Mouse (Mus musculus) spleen, adult 2 months (tissue): ENCODE measurements around the gene Hist1h4a. TPM values are rescaled to one million over a fixed set of nuclear protein-coding genes. Genes with fewer than 3 reads are reported as not detected.

Source experiments
- DNase-seq, 2 experiments: peaks; one replicate each; pipeline versions ENCODE4 v3.0.0 to v3.0.0-alpha.2; 2012 to 2021; ENCODE audit warnings: low spot score in 2 of 2, low read depth in 1 of 2
- H3K27ac ChIP-seq: fragments of 200-500 bp; 2 replicates; pipeline ENCODE4 v1.5.1; 2012; ENCODE audit warnings: low read length, inconsistent platforms; ENCODE audit not compliant: insufficient read depth
- H3K27me3 ChIP-seq: fragments of 200-500 bp; 2 replicates; pipeline ENCODE4 v1.6.1; 2012; ENCODE audit warnings: mild to moderate bottlenecking, moderate library complexity, low read length, inconsistent platforms; ENCODE audit not compliant: control insufficient read depth, insufficient read depth
- H3K36me3 ChIP-seq: fragments of 200-500 bp; 2 replicates; pipeline ENCODE4 v1.6.1; 2012; ENCODE audit warnings: mild to moderate bottlenecking, low read length, inconsistent platforms; ENCODE audit not compliant: control insufficient read depth, insufficient read depth
- H3K4me1 ChIP-seq: fragments of 200-500 bp; 2 replicates; pipeline ENCODE4 v1.6.1; 2011; ENCODE audit warnings: inconsistent platforms; ENCODE audit not compliant: control insufficient read depth, insufficient read depth, insufficient read length
- H3K4me3 ChIP-seq: fragments of 200-500 bp; 2 replicates; pipeline ENCODE4 v1.5.1; 2011; ENCODE audit warnings: mild to moderate bottlenecking, inconsistent platforms; ENCODE audit not compliant: insufficient read depth, insufficient read length; ENCODE audit errors: extremely low read depth
- CTCF ChIP-seq: fragments of 200-500 bp; IDR thresholded peaks from 2 replicates; pipeline ENCODE4 v1.5.1; 2011; ENCODE audit warnings: mild to moderate bottlenecking, inconsistent platforms; ENCODE audit not compliant: insufficient read depth, insufficient read length, insufficient replicate concordance; ENCODE audit errors: extremely low read depth
- POLR2A ChIP-seq: fragments of 200-500 bp; IDR thresholded peaks from 2 replicates; pipeline ENCODE4 v1.6.1; 2011; ENCODE audit warnings: low read depth, low read length, inconsistent platforms
- WGBS: fragments of 180-500 bp; shearing (Covaris S2); methylation state at CpG from one replicate; pipeline ENCODE4 v1.1.7; 2018; 5-methylcytosine and 5-hydroxymethylcytosine counted together
- polyA plus RNA-seq: library from polyadenylated mRNA; depleted of rRNA; stranded (reverse); fragments of >200 nt; gene quantifications from 2 replicates; pipeline ENCODE4 v1.2.3, GENCODE M21; 2012

Gene Hist1h4a
- polyA plus RNA-seq, 1 experiment = 16.1 TPM

DNA sequence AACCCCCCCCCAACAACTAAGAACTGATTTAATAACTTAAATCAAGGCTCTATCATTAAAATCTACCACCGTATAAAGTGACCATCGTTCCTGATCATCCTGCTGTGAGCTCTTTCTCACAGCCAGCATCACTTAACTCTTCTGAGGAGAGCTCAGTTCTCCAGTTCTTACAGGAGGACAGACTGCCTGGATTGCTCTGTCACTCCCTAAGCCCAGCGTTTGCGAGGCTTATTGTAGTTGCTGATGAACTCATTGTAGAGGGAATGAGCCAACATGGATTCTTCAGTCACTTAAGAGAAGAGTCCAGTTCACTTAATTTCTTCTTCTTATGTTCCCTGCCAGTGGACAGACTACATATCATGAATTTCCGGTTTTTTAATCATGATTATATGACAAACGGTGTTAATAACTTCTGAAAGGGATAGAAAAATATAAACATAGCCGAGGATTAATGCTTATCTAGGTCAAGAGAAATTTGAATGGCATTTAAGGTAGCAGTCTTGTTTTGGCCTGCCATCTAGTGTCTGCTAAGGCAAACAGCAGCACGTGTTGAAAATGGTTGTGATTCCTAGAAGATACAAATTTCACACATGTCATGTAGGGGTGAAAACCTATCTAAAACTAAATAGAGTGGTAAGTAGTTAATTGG, 28.8 kb downstream of the Hist1h4a start:
- 32% methylated on average over 8 of the region's 8 CpGs for WGBS
- TF ChIP-seq POLR2A (no peak), CTCF (peak; percentile 38; the same call in 1 of the 2 replicates)
- H3K4me1 ChIP-seq = no peaks in the 10 kb centered on the region; the same call in 1 of the 2 replicates
- DNase-seq = peak in 1 of 2 experiments; percentile 36
- H3K36me3 ChIP-seq = no peaks in the 10 kb centered on the region
- no peaks in the 10 kb centered on the region for H3K27me3 ChIP-seq
- H3K4me3 ChIP-seq = no peak overlapping the region
- H3K27ac ChIP-seq = no peak overlapping the region

DNA sequence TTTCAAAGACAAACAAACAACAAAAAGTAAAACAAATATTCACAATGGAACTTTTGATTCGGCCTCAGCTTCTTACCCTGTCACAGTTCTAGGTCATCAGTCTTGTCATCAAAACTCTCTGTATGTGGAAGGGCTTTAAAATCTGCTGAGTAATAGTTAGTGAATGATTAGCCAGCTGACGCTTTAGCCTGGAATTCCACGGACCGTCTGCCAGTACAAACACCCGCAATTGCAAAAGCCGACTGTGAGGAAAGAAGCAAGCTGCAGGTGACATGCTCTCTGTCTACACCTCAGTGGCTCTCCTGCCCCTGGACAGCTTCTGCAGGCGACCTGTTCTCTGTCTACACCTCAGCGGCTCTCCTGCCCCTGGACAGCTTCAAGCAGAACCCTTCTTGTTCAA, 30.6 kb downstream of the Hist1h4a start:
- Histone ChIP-seq H3K4me3 (no peak overlapping the region), H3K36me3 (no peaks in the 10 kb centered on the region), H3K27me3 (no peaks in the 10 kb centered on the region), H3K4me1 (no peaks in the 10 kb centered on the region; the same call in 1 of the 2 replicates), H3K27ac (no peak overlapping the region)
- TF ChIP-seq POLR2A (no peak), CTCF (no peak)
- 72% methylated on average over 8 of the region's 8 CpGs for WGBS
- no peak for DNase-seq

- Histone ChIP-seq H3K27me3 (no peaks in the 10 kb centered on the region), H3K4me3 (no peak overlapping the region), H3K36me3 (no peaks in the 10 kb centered on the region), H3K4me1 (no peaks in the 10 kb centered on the region; the same call in 1 of the 2 replicates), H3K27ac (peak overlapping the region; percentile 20; the same call in 1 of the 2 replicates)
- DNase-seq = no peak
- TF ChIP-seq CTCF (no peak), POLR2A (no peak)
- 96% methylated on average over 5 of the region's 5 CpGs for WGBS
These were observed 31.3 kb downstream of the Hist1h4a start for GRCm38 (mm10) chr13:23729706-23730105.

GRCm38 (mm10) chr13:23729192-23729525, 31.9 kb downstream of the Hist1h4a start:
- H3K4me1 ChIP-seq = no peaks in the 10 kb centered on the region; the same call in 1 of the 2 replicates
- TF ChIP-seq POLR2A = no peak
- TF ChIP-seq CTCF = no peak
- no peak for DNase-seq
- WGBS = 32% methylated on average over 9 of the region's 9 CpGs
- H3K27me3 ChIP-seq = no peaks in the 10 kb centered on the region
- no peaks in the 10 kb centered on the region for H3K36me3 ChIP-seq
- H3K4me3 ChIP-seq = no peak overlapping the region
- peak overlapping the region; percentile 24; the same call in 1 of the 2 replicates for H3K27ac ChIP-seq

DNA sequence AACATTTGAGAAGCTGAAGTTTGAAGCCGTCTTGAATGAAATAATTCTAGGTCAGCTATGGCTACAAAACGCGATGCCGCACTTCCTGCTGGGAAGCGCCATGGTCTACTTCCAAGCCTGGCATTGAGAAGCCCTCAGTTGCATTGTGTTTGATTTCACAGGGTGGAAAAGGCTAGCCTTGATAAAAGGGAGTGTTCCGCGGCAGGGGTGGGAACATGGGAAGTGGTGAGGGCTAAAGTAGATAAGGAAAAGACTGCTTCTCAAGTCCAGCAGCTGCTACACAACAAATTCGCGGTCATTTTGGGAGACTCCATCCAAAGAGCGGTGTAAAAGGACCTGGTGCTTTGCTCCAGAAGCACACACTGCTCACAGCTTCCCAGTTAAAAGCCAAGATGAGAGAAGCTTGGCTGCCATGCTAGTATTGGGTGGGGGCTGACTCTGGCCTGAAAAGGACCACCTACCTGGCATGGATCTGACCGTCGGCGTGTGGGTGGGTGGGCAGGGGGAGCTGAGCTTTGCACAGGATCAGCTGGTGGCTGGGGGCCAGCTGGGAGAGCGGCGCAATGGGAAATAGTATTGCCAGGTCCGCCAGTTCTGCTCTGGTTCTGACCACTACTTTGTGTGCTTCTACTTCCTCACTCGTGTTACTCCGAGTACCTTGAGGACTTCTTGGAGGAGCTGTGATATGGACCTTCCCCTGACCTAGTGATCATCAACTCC, 32.4 kb downstream of the Hist1h4a start:
- 75% methylated on average over 18 of the region's 18 CpGs for WGBS

GRCm38 (mm10) chr13:23725213-23725612, 35.8 kb downstream of the Hist1h4a start:
- TF ChIP-seq CTCF (no peak), POLR2A (no peak)
- Histone ChIP-seq H3K27ac (no peak overlapping the region), H3K4me1 (no peaks in the 10 kb centered on the region; the same call in 1 of the 2 replicates), H3K4me3 (no peak overlapping the region), H3K27me3 (no peaks in the 10 kb centered on the region), H3K36me3 (no peaks in the 10 kb centered on the region)
- 56% methylated on average over 1 of the region's 1 CpGs for WGBS
- DNase-seq = no peak

More for the DNA sequence above, 32.4 kb downstream of the Hist1h4a start:
- no peak for DNase-seq
- Histone ChIP-seq H3K4me3 (no peak overlapping the region), H3K4me1 (no peaks in the 10 kb centered on the region; the same call in 1 of the 2 replicates), H3K27me3 (no peaks in the 10 kb centered on the region), H3K27ac (peak overlapping the region; percentile 56), H3K36me3 (no peaks in the 10 kb centered on the region)
- TF ChIP-seq CTCF (no peak), POLR2A (no peak)
